Mouse (Mus musculus) cerebellum, adult 2 months (tissue): ENCODE data around the gene Fam69a. TPM values are rescaled to one million over a fixed set of nuclear protein-coding genes. Genes with fewer than 3 reads are reported as not detected.
A peak's percentile ranks its signal among the peaks of the same experiment; 100 is the strongest.

Experiments used
- DNase-seq, 2 experiments: peaks; one replicate each; pipeline ENCODE4 v3.0.0; 2021
- H3K27ac ChIP-seq: fragments of 200-500 bp; 2 replicates; pipeline ENCODE4 v1.5.1; 2012; ENCODE audit warnings: low read length, control low read depth, inconsistent platforms; ENCODE audit not compliant: insufficient read depth
- H3K27me3 ChIP-seq: fragments of 200-500 bp; 2 replicates; pipeline ENCODE4 v1.6.1; 2012; ENCODE audit warnings: inconsistent platforms, mild to moderate bottlenecking, low read length, moderate library complexity; ENCODE audit not compliant: control insufficient read depth, insufficient read depth
- H3K4me1 ChIP-seq: fragments of 200-500 bp; 2 replicates; pipeline ENCODE4 v1.6.1; 2011; ENCODE audit warnings: low read length; ENCODE audit not compliant: control insufficient read depth, insufficient read depth
- H3K4me3 ChIP-seq: fragments of 200-500 bp; replicated peaks from 2 replicates; pipeline ENCODE3; 2011; ENCODE audit warnings: mild to moderate bottlenecking, low read depth, low read length, control low read depth; ENCODE audit not compliant: insufficient read depth
- CTCF ChIP-seq: fragments of 200-500 bp; IDR thresholded peaks from 2 replicates; pipeline ENCODE4 v1.5.1; 2011; ENCODE audit warnings: low read depth, mild to moderate bottlenecking, control low read depth, low read length, moderate library complexity, borderline replicate concordance; ENCODE audit not compliant: insufficient read depth
- POLR2A ChIP-seq: fragments of 200-500 bp; IDR thresholded peaks from 2 replicates; pipeline ENCODE4 v1.6.1; 2011; ENCODE audit warnings: low read length, control low read depth, borderline replicate concordance; ENCODE audit not compliant: insufficient read depth
- WGBS: fragments of 180-500 bp; shearing (Covaris S2); methylation state at CpG from one replicate; pipeline ENCODE4 v1.1.7; 2018; 5-methylcytosine and 5-hydroxymethylcytosine counted together
- polyA plus RNA-seq: library from polyadenylated mRNA; depleted of rRNA; stranded (reverse); fragments of >200 nt; gene quantifications from 2 replicates; pipeline ENCODE4 v1.2.3, GENCODE M21; 2012; rRNA removed

The Fam69a gene
- polyA plus RNA-seq, 1 experiment, result 30.9 TPM

DNA sequence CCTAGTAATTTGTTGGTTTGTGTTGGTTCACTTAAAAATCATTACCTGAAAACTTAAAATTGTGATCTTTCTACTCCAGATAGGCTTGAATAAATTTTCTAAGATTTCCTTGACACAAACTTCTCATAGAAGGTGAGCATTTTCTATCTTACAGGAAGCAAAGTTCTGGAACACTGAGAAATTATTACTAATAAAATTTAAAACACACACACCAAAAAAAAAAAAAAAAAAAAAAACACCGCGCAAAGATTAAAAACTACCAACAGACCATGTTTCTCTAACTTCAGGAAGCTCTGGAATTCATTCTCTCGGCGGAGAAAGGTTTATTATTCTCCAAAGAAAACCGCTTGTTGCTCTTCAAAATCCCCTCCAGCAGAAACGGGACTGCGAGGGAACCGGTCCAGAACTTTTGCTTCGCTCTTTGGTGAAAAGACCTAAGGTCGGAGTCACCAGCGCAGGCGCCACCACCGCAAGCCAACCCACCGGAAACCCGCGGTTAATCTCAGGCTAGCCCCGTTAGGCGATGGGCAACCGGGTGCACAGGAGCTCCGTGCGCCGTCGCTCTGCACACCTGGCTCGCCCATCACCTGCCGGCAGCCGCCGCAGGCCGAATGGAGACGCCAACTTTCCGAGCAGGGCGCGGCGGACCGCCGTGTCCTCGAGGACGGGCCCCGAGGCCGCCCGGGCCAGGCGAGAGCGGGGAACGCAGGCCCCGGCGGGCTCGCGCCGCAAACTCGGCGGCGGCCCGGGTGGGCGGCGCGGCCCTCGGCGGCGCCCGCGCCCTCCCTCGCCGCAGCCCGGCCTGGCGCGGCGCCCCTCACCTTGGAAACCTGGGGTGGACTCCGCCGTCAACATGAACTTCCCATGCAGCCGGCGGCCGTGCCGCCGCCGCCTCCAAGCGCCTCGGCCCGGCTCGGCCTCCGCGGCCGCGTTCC is 118.6 kb downstream of the Fam69a start:
- WGBS, result under 1% methylated on average over 81 of the region's 82 CpGs
- H3K27ac ChIP-seq, result peak overlapping the region; percentile 76
- peaks cover 4% of the 10 kb centered on the region for H3K4me1 ChIP-seq
- H3K4me3 ChIP-seq, result peak overlapping the region; percentile 92
- H3K27me3 ChIP-seq, result no peaks in the 10 kb centered on the region
- DNase-seq, result peak; percentile 56 to 68
- TF ChIP-seq POLR2A, result no peak
- TF ChIP-seq CTCF, result no peak

- 58% methylated on average over 2 of the region's 2 CpGs for WGBS
- Histone ChIP-seq H3K27ac (no peak overlapping the region), H3K4me1 (peaks cover 4% of the 10 kb centered on the region), H3K27me3 (no peaks in the 10 kb centered on the region), H3K4me3 (no peak overlapping the region)
- TF ChIP-seq CTCF, result no peak
- no peak for TF ChIP-seq POLR2A
- no peak for DNase-seq
These were observed 120.5 kb downstream of the Fam69a start for GRCm38 (mm10) chr5:107866127-107867126.

GRCm38 (mm10) chr5:107863971-107864370 is 122.9 kb downstream of the Fam69a start:
- 87% methylated on average over 3 of the region's 3 CpGs for WGBS
- no peak for TF ChIP-seq POLR2A
- TF ChIP-seq CTCF, result no peak
- no peak for DNase-seq
- Histone ChIP-seq H3K27ac (no peak overlapping the region), H3K4me1 (peaks cover 4% of the 10 kb centered on the region), H3K27me3 (no peaks in the 10 kb centered on the region), H3K4me3 (no peak overlapping the region)

- WGBS, result 50% methylated on average over 2 of the region's 2 CpGs
- TF ChIP-seq POLR2A (no peak), CTCF (peak; percentile 34; the same call in 1 of the 2 replicates)
These were observed 127.9 kb downstream of the Fam69a start for GRCm38 (mm10) chr5:107858963-107859362.

More at GRCm38 (mm10) chr5:107858963-107859362, 127.9 kb downstream of the Fam69a start:
- H3K27ac ChIP-seq, result no peak overlapping the region
- H3K4me3 ChIP-seq, result no peak overlapping the region
- no peak for DNase-seq
- H3K27me3 ChIP-seq, result no peaks in the 10 kb centered on the region
- H3K4me1 ChIP-seq, result no peaks in the 10 kb centered on the region

Other genes starting within 250 kb of the Fam69a start
- not detected in 2 replicates for gene Ube2d2b, start 157.0 kb downstream of the Fam69a start, polyA plus RNA-seq
- gene Evi5, start 112.0 kb downstream of the Fam69a start, polyA plus RNA-seq, result 37.2 and 37.6 TPM in 2 replicates
- 75.5 and 81.9 TPM in 2 replicates for gene Rpl5, start 86.6 kb downstream of the Fam69a start, polyA plus RNA-seq
- 43.4 and 45.7 TPM in 2 replicates for gene Mtf2, start 78.6 kb upstream of the Fam69a start, polyA plus RNA-seq
- gene Tmed5, start 145.5 kb upstream of the Fam69a start, polyA plus RNA-seq, result 19.9 and 21.6 TPM in 2 replicates
- gene Ccdc18, start 145.8 kb upstream of the Fam69a start, polyA plus RNA-seq, result 0.38 and 0.48 TPM in 2 replicates